Mouse (Mus musculus) megakaryocyte progenitor cell, adult 5-6 weeks (primary cell): ENCODE data around the gene Pigz. TPM values are rescaled to one million over a fixed set of nuclear protein-coding genes. Genes with fewer than 3 reads are reported as not detected.
A peak's percentile ranks its signal among the peaks of the same experiment; 100 is the strongest.

ENCODE experiments used
- ATAC-seq: replicated peaks from 2 replicates; pipeline ENCODE4 v1.8.0; 2016; ENCODE audit warnings: mild to moderate bottlenecking, moderate TSS enrichment, inconsistent platforms; ENCODE audit not compliant: poor library complexity
- total RNA-seq, 2 experiments: library from RNA; stranded (forward) in 1 of 2; stranded (reverse) in 1 of 2; fragments of 157-497, 149-512 nt in 1 of 2; fragments of 200-1000 nt in 1 of 2; gene quantifications; 2 replicates each; pipeline versions ENCODE4 v1.2.3 to v1.2.4; 2015 to 2017

Gene Pigz
- total RNA-seq (2015) (not detected in 2 replicates), total RNA-seq (2017) (not detected in 2 replicates)

GRCm38 (mm10) chr16:31933751-31934549, at the start of gene Pigz:
Gene Pigz (plus strand): TSS chr16:31933851.
- ATAC-seq = no peak

- no peak for ATAC-seq
Observed at GRCm38 (mm10) chr16:31883902-31884301, 49.7 kb upstream of the Pigz start.

- no peak for ATAC-seq
Observed at GRCm38 (mm10) chr16:31890907-31891306, 42.7 kb upstream of the Pigz start.

- ATAC-seq = no peak
Observed at GRCm38 (mm10) chr16:31893396-31894141, 40.1 kb upstream of the Pigz start.

GRCm38 (mm10) chr16:31896971-31897774, 36.5 kb upstream of the Pigz start:
- peak; percentile 48; the same call in 1 of the 2 replicates for ATAC-seq

GRCm38 (mm10) chr16:31898546-31899326, 34.9 kb upstream of the Pigz start:
- ATAC-seq = no peak

GRCm38 (mm10) chr16:31901886-31902285, 31.8 kb upstream of the Pigz start:
- ATAC-seq = no peak

GRCm38 (mm10) chr16:31903239-31903638, 30.4 kb upstream of the Pigz start:
- ATAC-seq = no peak

- ATAC-seq = no peak
Observed at GRCm38 (mm10) chr16:31905331-31905730, 28.3 kb upstream of the Pigz start.

GRCm38 (mm10) chr16:31905891-31906825, 27.5 kb upstream of the Pigz start:
- ATAC-seq = no peak

- ATAC-seq = peak; percentile 81
Observed at GRCm38 (mm10) chr16:31906896-31907295, 26.8 kb upstream of the Pigz start.

- ATAC-seq = no peak
Observed at GRCm38 (mm10) chr16:31908959-31909358, 24.7 kb upstream of the Pigz start.

- no peak for ATAC-seq
Observed at GRCm38 (mm10) chr16:31910281-31910847, 23.3 kb upstream of the Pigz start.

GRCm38 (mm10) chr16:31917776-31918175, 15.9 kb upstream of the Pigz start:
- no peak for ATAC-seq

- ATAC-seq = peak; percentile 94
Observed at GRCm38 (mm10) chr16:31918248-31918724, 15.4 kb upstream of the Pigz start.

- no peak for ATAC-seq
Observed at GRCm38 (mm10) chr16:31924368-31924767, 9.3 kb upstream of the Pigz start.

- ATAC-seq = no peak
Observed at GRCm38 (mm10) chr16:31926091-31926490, 7.6 kb upstream of the Pigz start.

GRCm38 (mm10) chr16:31926547-31927182, 7.0 kb upstream of the Pigz start:
- no peak for ATAC-seq
